Mouse (Mus musculus): Measurements from ENCODE around the gene Nmnat2. TPM values are rescaled to one million over a fixed set of nuclear protein-coding genes. Genes with fewer than 3 reads are reported as not detected.
A peak's percentile ranks its signal among the peaks of the same experiment; 100 is the strongest.

The Nmnat2 gene
- total and polyA plus RNA-seq, 2 experiments: 0.18 to 0.23 TPM

GRCm38 (mm10) chr1:153033145-153033908 is 78.5 kb downstream of the Nmnat2 start:
- TF ChIP-seq POLR2A (IDR thresholded peaks at IDR 0.05; ENCODE audit: extremely low read depth, insufficient read depth, low read length) (no peak), CTCF (IDR thresholded peaks at IDR 0.05; ENCODE audit: low read depth, low read length) (no peak)
- H3K27ac ChIP-seq (replicated peaks; ENCODE audit: insufficient read depth, low read depth, low read length): no peak overlapping the region
- 71% methylated on average over 5 of the region's 5 CpGs for WGBS
- DNase-seq (ENCODE audit: extremely low read depth, low read depth, low spot score): no peak
- no peaks in the 10 kb centered on the region for H3K4me1 ChIP-seq (ENCODE audit: control insufficient read depth, insufficient read depth, low read length)
- H3K79me2 ChIP-seq (ENCODE audit: control insufficient read depth, insufficient read depth, low read length): no peaks in the 10 kb centered on the region
- H3K9ac ChIP-seq (ENCODE audit: low read depth, low read length): no peak overlapping the region
- no peaks in the 10 kb centered on the region for H3K36me3 ChIP-seq (ENCODE audit: control insufficient read depth, insufficient read depth, low read length)
- H3K4me3 ChIP-seq (ENCODE audit: insufficient read depth, low read depth, low read length): no peak overlapping the region
- H3K27me3 ChIP-seq (ENCODE audit: control insufficient read depth, insufficient read depth, low read length): no peaks in the 10 kb centered on the region

- whole genome bisulfite sequencing: 60% methylated on average over 7 of the region's 7 CpGs
- no peaks in the 10 kb centered on the region for H3K36me3 ChIP-seq (ENCODE audit: control insufficient read depth, insufficient read depth, low read length)
- H3K79me2 ChIP-seq (ENCODE audit: control insufficient read depth, insufficient read depth, low read length): no peaks in the 10 kb centered on the region
- H3K4me3 ChIP-seq (ENCODE audit: insufficient read depth, low read depth, low read length): no peak overlapping the region
- no peak for DNase-seq (ENCODE audit: extremely low read depth, low read depth, low spot score)
- no peak for TF ChIP-seq CTCF (IDR thresholded peaks at IDR 0.05; ENCODE audit: low read depth, low read length)
- no peak for TF ChIP-seq POLR2A (IDR thresholded peaks at IDR 0.05; ENCODE audit: extremely low read depth, insufficient read depth, low read length)
- no peak overlapping the region for H3K9ac ChIP-seq (ENCODE audit: low read depth, low read length)
- H3K27ac ChIP-seq (replicated peaks; ENCODE audit: insufficient read depth, low read depth, low read length): no peak overlapping the region
- no peaks in the 10 kb centered on the region for H3K27me3 ChIP-seq (ENCODE audit: control insufficient read depth, insufficient read depth, low read length)
- no peaks in the 10 kb centered on the region for H3K4me1 ChIP-seq (ENCODE audit: control insufficient read depth, insufficient read depth, low read length)
Observed at GRCm38 (mm10) chr1:153034064-153034463, 79.3 kb downstream of the Nmnat2 start.

GRCm38 (mm10) chr1:153035328-153035944 is 80.6 kb downstream of the Nmnat2 start:
- Histone ChIP-seq H3K9ac (ENCODE audit: low read depth, low read length) (no peak overlapping the region), H3K79me2 (ENCODE audit: control insufficient read depth, insufficient read depth, low read length) (no peaks in the 10 kb centered on the region), H3K36me3 (ENCODE audit: control insufficient read depth, insufficient read depth, low read length) (no peaks in the 10 kb centered on the region), H3K27me3 (ENCODE audit: control insufficient read depth, insufficient read depth, low read length) (no peaks in the 10 kb centered on the region), H3K4me3 (ENCODE audit: insufficient read depth, low read depth, low read length) (no peak overlapping the region), H3K4me1 (ENCODE audit: control insufficient read depth, insufficient read depth, low read length) (no peaks in the 10 kb centered on the region), H3K27ac (replicated peaks; ENCODE audit: insufficient read depth, low read depth, low read length) (no peak overlapping the region)
- DNase-seq (ENCODE audit: extremely low read depth, low read depth, low spot score): no peak
- TF ChIP-seq CTCF (IDR thresholded peaks at IDR 0.05; ENCODE audit: low read depth, low read length) (peak; percentile 70), POLR2A (IDR thresholded peaks at IDR 0.05; ENCODE audit: extremely low read depth, insufficient read depth, low read length) (no peak)
- 38% methylated on average over 6 of the region's 6 CpGs for WGBS

GRCm38 (mm10) chr1:153037353-153038345 is 82.9 kb downstream of the Nmnat2 start:
- Histone ChIP-seq H3K27me3 (ENCODE audit: control insufficient read depth, insufficient read depth, low read length) (no peaks in the 10 kb centered on the region), H3K4me1 (ENCODE audit: control insufficient read depth, insufficient read depth, low read length) (no peaks in the 10 kb centered on the region), H3K36me3 (ENCODE audit: control insufficient read depth, insufficient read depth, low read length) (no peaks in the 10 kb centered on the region), H3K27ac (replicated peaks; ENCODE audit: insufficient read depth, low read depth, low read length) (no peak overlapping the region), H3K79me2 (ENCODE audit: control insufficient read depth, insufficient read depth, low read length) (no peaks in the 10 kb centered on the region), H3K4me3 (ENCODE audit: insufficient read depth, low read depth, low read length) (no peak overlapping the region), H3K9ac (ENCODE audit: low read depth, low read length) (no peak overlapping the region)
- 77% methylated on average over 10 of the region's 10 CpGs for WGBS
- TF ChIP-seq CTCF (IDR thresholded peaks at IDR 0.05; ENCODE audit: low read depth, low read length): no peak
- TF ChIP-seq POLR2A (IDR thresholded peaks at IDR 0.05; ENCODE audit: extremely low read depth, insufficient read depth, low read length): no peak
- DNase-seq (ENCODE audit: extremely low read depth, low read depth, low spot score): no peak

GRCm38 (mm10) chr1:153040091-153040490 is 85.3 kb downstream of the Nmnat2 start:
- no peak for DNase-seq (ENCODE audit: extremely low read depth, low read depth, low spot score)
- WGBS: 41% methylated on average over 3 of the region's 3 CpGs
- H3K79me2 ChIP-seq (ENCODE audit: control insufficient read depth, insufficient read depth, low read length): no peaks in the 10 kb centered on the region
- H3K4me3 ChIP-seq (ENCODE audit: insufficient read depth, low read depth, low read length): no peak overlapping the region
- TF ChIP-seq POLR2A (IDR thresholded peaks at IDR 0.05; ENCODE audit: extremely low read depth, insufficient read depth, low read length) (no peak), CTCF (IDR thresholded peaks at IDR 0.05; ENCODE audit: low read depth, low read length) (no peak)
- no peaks in the 10 kb centered on the region for H3K36me3 ChIP-seq (ENCODE audit: control insufficient read depth, insufficient read depth, low read length)
- H3K27me3 ChIP-seq (ENCODE audit: control insufficient read depth, insufficient read depth, low read length): peaks cover 4% of the 10 kb centered on the region; the same call in 1 of the 2 replicates
- H3K27ac ChIP-seq (replicated peaks; ENCODE audit: insufficient read depth, low read depth, low read length): no peak overlapping the region
- H3K9ac ChIP-seq (ENCODE audit: low read depth, low read length): no peak overlapping the region
- no peaks in the 10 kb centered on the region for H3K4me1 ChIP-seq (ENCODE audit: control insufficient read depth, insufficient read depth, low read length)

Measured in liver, adult 2 months (tissue).